Mouse (Mus musculus) testis, postnatal 10 days (tissue): ENCODE data around the gene Lyrm4.

Source experiments
- DNase-seq: peaks from one replicate; pipeline ENCODE4 v3.0.0; 2021; ENCODE audit warnings: low spot score

Gene Lyrm4

GRCm38 (mm10) chr13:36105591-36105990 lies 11.7 kb downstream of the Lyrm4 start:
- no peak for DNase-seq

- DNase-seq = no peak
These were observed 20.5 kb downstream of the Lyrm4 start for GRCm38 (mm10) chr13:36096684-36097383.

- DNase-seq = no peak
These were observed 29.2 kb downstream of the Lyrm4 start for GRCm38 (mm10) chr13:36088168-36088567.

- no peak for DNase-seq
These were observed 29.9 kb downstream of the Lyrm4 start for GRCm38 (mm10) chr13:36087427-36087826.

GRCm38 (mm10) chr13:36086608-36087391 lies 30.5 kb downstream of the Lyrm4 start:
- DNase-seq = no peak

GRCm38 (mm10) chr13:36085971-36086370 lies 31.4 kb downstream of the Lyrm4 start:
- DNase-seq = no peak

GRCm38 (mm10) chr13:36084701-36085100 lies 32.6 kb downstream of the Lyrm4 start:
- no peak for DNase-seq

GRCm38 (mm10) chr13:36081591-36081990 lies 35.7 kb downstream of the Lyrm4 start:
- no peak for DNase-seq

- no peak for DNase-seq
These were observed 42.8 kb downstream of the Lyrm4 start for GRCm38 (mm10) chr13:36074484-36074883.

GRCm38 (mm10) chr13:36066676-36067075 lies 50.6 kb downstream of the Lyrm4 start:
- DNase-seq = no peak

- DNase-seq = no peak
These were observed 59.8 kb downstream of the Lyrm4 start for GRCm38 (mm10) chr13:36057489-36057888.

GRCm38 (mm10) chr13:36056925-36057324 lies 60.4 kb downstream of the Lyrm4 start:
- no peak for DNase-seq

- no peak for DNase-seq
These were observed 60.8 kb downstream of the Lyrm4 start for GRCm38 (mm10) chr13:36056509-36056908.

- DNase-seq = no peak
These were observed 81.8 kb downstream of the Lyrm4 start for GRCm38 (mm10) chr13:36035528-36035927.

GRCm38 (mm10) chr13:36031959-36032358 lies 85.4 kb downstream of the Lyrm4 start:
- no peak for DNase-seq

- DNase-seq = peak; percentile 84
These were observed 97.7 kb downstream of the Lyrm4 start for GRCm38 (mm10) chr13:36019309-36020274.

GRCm38 (mm10) chr13:36018017-36018416 lies 99.3 kb downstream of the Lyrm4 start:
- peak; percentile 20 for DNase-seq

GRCm38 (mm10) chr13:36015636-36016035 lies 101.7 kb downstream of the Lyrm4 start:
- DNase-seq = no peak

- DNase-seq = no peak
These were observed 107.3 kb downstream of the Lyrm4 start for GRCm38 (mm10) chr13:36009981-36010380.

- no peak for DNase-seq
These were observed 116.5 kb downstream of the Lyrm4 start for GRCm38 (mm10) chr13:36000798-36001197.

GRCm38 (mm10) chr13:35997606-35998005 lies 119.7 kb downstream of the Lyrm4 start:
- DNase-seq = no peak
